Mouse (Mus musculus) gastrocnemius, postnatal 25 days (tissue): ENCODE data around the gene Cacna1a. TPM values are rescaled to one million over a fixed set of nuclear protein-coding genes. Genes with fewer than 3 reads are reported as not detected.

Source experiments
- total RNA-seq, 2 experiments: library from RNA; stranded (reverse); gene quantifications; 1 replicate in 1 of 2; 2 replicates in 1 of 2; pipeline ENCODE4 v1.2.3; 2021

The Cacna1a gene
- total RNA-seq, 2 experiments from 2014 or later, result 3.8 to 3.9 TPM

Other genes with a start within 250 kb of the Cacna1a start
- gene Cc2d1a, start 240.5 kb upstream of the Cacna1a start, total RNA-seq, result 10 to 100 TPM; 13.7 to 13.8 TPM
- gene 4930432K21Rik, start 240.4 kb upstream of the Cacna1a start, total RNA-seq, result not detected
- not detected for gene Nanos3, start 203.2 kb upstream of the Cacna1a start, total RNA-seq
- 1 to 10 TPM; 6.2 to 6.3 TPM for gene Zswim4, start 151.4 kb upstream of the Cacna1a start, total RNA-seq
- gene D8Ertd738e, start 138.7 kb upstream of the Cacna1a start, total RNA-seq, result 100 to 1,000 TPM; 174 to 185 TPM
- gene Mri1, start 131.1 kb upstream of the Cacna1a start, total RNA-seq, result 10 to 100 TPM; 10.1 to 16.5 TPM
- gene Ccdc130, start 118.1 kb upstream of the Cacna1a start, total RNA-seq, result 1 to 10 TPM; 6.8 to 7.7 TPM